Mouse (Mus musculus) kidney, adult 18-20 months (tissue): ENCODE measurements at regions not wholly inside any gene's neighbourhood (a gene's known extent, or its start where the extent isn't known, plus 50 kb on each side); places are given as distances from the start of the nearest gene placed in this dataset.

Experiments
- DNase-seq: peaks from one replicate; pipeline ENCODE4 v3.0.0; 2021

DNA sequence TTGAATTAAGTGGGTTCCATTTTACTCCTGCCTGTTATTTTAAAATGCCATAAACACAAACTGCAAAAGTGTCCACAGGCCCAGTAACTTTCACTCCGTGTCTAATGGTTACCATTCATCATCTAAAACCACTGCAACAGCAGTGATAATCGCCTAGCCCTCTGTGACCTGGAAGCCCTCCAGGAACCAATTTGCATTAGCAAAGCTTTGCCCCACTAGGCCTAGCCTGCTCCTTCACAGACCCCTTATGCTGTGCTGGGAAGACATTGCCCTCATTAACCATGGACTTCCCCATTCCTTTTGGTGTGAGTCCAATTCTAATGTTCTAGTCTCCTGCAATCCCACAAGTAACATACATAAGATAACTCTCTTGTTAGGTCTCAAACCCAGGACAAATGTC, 277.3 kb upstream of the Prkd1 start:
- no peak for DNase-seq

DNA sequence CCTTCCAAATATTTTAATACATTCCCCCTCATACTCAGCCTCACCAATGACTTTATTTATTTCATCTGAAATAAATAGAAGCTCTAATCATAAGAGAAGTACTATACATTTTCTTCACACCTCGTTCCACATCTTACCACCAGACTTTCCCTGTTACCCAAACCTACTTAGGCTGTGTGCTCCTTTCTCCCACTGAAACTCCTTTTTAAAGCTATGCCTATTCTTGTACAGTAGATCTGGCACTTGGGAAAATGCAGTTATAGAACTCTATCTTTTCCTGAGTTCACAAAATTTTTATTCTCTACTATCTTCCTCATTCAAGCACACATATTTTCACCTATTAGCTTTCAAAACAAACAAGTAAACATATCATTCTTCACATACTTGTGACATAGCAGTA, 272.8 kb upstream of the Prkd1 start:
- DNase-seq = no peak

DNA sequence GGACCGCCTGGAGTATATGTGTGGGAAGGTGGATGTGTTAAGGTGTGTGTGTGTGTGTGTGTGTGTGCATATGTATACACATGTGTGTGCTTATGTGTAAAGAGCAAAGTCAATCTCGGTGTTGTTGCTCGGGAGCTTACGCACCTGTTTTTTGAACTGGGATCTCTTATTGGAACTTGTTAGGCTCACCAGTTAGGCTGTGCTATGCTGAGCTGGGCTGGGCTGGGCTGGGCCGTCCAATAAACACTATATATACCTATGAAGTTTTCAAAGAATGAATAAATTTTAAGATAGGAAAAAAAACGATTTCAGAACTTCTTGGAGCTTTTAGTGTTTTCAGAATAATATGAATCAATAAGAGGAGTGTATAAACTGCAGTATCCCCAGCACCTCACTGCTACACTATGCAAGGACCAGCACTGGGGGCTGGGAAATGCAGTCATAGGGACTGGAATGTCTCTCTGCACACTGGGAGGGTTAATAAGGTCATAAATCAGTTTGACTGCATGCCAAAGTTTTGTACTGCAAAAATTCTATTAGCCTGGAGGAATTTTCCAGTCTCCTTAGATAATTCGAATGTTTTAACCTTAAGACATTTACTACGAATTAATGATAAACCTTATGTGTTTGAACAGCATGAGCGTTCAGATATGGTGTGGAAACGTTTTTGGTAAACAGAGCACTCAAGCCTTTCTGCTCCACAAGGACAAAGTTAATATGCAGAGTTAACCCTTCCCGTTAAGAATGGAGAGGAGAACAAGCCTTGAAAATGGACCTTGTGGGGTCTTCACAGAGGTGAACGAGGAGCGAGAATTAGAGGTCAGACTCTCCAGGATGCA, 250.9 kb upstream of the Prkd1 start:
- no peak for DNase-seq

DNA sequence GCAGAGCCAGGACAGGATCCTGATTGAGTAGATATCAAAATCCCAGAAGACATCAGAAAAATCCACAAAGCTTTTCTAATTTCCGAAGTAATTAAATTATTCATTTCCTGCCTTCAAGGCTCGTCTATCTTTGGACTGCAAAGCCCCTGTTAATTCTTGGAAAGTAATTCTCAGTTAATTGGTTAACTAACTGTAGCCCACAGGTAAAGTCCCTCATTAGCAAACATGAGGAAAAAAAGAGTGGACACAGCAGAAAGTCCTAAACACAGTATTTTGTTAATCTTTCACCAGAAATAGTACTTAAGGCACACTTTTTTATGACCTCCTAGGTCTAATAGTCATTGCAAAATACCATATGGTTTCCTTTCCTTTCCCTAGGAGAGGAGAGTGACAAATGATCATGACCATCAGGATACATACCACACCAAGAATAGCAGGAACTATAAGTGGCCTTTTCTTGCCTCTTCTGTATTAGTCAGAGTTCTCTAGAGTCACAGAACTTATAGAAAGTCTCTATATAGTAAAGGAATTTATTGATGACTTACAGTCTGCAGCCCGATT, 248.8 kb upstream of the Prkd1 start:
- no peak for DNase-seq

DNA sequence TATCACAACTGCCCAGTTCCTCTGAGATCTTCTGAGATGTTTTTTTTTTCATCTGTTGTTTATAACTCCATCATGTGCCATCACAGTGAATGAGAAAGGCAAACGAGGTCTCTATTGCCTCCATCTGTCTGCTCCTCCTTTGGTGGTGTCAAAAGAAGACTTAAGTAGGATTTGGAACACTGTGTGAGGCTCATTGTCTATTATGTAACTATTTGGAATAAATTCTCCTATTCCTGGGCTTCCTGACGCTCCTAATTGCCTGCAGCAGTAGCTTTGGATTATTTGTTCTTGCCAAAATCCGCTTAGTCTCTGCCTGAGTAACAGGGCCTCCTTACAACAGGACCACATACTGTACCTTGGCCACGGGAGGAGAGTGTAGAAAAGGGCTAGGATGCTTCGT, 244.7 kb upstream of the Prkd1 start:
- no peak for DNase-seq

DNA sequence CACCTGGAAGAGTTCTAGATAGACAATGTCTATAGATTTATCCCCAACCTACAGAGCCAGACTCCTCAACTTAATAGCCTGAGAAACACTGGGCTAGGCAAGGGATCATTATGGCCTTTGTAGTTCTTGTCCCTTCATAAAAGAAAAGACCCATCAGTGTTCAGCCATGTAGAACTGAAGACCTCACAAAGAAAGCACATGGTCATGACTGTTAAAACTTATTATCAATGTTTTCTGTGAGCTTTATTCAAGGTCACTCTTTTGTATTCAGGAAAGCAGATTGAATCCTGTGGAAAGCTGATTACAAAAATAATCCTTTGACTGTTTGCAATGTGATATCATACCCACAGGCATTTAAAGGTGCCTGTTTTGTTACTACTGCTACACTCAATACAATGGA, 226.9 kb upstream of the Prkd1 start:
- no peak for DNase-seq

DNA sequence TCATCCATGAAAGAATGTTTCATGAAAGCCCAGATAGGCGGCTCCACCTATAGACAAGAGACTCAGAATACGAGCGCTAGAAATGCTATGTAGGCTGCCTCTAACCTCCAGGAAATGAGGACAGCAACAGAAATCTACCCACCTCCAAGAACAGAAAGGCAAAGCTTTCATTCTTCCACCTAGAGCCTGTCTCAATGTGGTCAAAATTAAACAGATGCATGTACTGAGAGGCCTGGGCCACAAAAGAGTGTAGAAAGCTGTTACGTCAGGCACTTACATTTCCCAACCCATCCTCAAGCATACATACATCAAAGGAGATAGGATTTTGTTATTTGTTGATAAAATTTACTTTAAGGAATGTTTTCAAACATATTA, 225.1 kb upstream of the Prkd1 start:
- DNase-seq = no peak

DNA sequence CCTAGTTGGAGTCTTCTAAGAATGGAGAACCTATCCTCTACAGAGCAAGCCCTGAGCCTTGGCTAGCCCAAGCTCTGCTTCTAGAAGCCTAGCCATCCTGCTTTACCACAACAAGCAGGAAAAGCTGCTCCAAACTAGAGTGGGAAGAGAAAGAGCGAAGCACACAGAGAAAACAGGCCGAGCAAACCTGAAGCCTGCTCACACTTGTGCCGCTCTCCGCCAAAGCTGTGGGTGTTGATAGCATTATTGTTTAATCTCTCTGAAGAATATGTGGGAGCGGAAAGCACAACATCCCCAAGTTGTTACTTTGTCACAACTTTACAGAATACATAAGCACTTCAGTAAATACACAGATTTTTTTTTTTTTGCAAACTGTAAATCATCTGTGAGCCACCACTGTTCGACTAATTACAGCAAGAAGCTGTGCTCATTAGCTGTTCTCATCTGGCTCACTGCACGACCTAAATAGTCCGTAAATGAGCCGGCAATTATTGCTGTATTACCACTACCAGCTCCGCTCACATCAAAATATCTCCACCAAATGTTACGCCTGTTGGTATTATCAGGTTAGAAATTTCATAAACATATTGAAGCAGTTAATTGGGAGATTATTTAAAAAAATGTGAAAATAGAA, 224.6 kb upstream of the Prkd1 start:
- DNase-seq = no peak

DNA sequence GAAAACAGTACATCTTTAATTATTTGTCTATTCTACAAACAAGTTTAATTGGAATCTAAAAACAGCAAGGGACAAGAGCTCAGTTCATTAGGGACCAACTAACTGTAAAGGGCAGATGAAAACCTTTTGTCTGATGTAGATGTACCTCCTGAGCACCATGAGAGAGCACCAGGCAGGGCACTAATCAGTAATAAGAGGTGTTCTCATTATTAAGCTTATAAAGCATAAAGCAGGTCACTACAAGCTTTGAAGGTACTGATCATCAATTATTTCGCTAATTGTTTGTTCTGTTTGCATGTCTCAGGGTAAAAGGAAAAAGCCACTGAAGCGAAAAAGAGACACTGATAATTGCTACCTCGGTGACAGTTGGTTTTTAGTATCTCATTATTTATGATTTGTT, 202.7 kb upstream of the Prkd1 start:
- no peak for DNase-seq

DNA sequence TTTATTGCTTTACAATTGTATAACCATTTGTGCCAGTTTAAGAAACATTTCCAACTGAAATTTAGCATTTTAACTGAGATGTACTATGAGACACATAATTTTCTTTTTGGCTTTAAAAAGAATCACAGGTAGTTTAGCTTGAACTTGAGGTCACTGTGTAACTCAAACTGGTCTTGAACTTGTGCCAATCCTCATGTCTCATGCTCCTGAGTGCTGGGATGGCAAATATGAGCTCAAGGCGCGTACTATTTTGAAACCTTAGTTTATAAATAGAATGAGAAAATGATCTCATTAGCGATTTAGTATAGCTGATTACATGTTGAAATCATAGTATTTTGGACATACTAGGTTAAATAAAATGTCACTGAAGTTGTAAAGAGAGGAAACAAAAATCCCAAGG, 199.1 kb upstream of the Prkd1 start:
- no peak for DNase-seq

DNA sequence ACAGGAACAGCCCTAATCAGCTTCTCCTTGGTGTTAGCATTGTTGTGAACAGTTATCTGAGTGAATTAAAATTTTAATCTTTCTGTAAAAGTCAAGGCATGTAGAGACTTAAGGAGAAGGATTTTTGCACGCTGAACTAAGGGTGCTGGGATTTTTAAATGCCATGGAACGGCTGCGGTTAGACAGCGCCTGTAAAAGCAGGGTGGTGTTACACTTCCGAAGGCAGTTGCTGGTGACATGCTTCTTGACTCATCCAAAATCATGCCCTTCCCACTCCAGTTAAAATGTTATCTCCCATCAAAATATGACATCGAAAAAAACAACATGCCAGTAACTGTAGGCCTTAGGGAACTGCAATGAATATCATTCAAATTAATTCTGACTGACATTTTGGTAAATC, 193.8 kb upstream of the Prkd1 start:
- DNase-seq = no peak

DNA sequence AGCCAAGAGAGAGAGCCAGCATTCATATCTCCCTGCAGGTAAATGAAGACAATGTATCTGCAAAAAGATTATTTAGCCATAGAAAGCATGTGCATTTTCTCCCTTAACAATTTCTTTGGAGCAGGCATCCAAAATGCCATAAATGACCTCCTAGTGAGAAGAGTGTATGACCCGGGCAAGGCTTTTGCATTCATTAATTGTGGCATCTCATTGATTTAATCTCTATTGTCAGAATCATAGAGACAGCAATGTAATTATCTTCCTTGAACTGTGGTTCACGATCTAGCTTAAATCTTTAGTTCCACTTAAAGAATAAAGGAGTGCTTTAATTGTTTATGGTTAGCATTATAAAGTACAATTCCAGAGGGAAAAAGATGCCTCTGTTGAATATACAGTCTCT, 190.5 kb upstream of the Prkd1 start:
- no peak for DNase-seq

DNA sequence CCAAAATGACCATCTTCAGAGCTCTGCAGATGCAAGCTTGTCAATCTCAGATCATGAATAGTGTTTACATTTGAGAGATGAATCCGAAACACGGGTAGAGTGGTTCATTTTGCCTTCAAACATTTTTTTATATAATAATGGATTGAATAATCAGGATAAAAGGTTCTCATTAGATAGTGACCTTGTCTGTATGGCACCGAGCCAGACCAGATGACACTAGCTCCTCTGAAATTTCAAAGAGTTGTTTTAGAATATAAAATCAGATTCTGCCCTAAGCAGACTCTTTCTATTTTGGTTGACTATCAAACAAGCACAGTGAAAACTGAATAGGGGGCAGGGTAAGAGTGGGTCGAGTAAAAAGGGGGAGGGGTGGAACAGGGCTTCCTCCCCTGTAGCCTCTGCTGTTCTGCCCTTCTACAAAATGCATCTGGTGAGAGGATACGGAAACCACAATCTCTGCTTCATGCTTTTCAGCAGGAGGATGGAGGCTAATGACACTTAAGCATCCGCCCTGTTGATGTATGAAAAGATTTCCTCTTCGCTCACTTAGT, 159.9 kb upstream of the Prkd1 start:
- DNase-seq = no peak

DNA sequence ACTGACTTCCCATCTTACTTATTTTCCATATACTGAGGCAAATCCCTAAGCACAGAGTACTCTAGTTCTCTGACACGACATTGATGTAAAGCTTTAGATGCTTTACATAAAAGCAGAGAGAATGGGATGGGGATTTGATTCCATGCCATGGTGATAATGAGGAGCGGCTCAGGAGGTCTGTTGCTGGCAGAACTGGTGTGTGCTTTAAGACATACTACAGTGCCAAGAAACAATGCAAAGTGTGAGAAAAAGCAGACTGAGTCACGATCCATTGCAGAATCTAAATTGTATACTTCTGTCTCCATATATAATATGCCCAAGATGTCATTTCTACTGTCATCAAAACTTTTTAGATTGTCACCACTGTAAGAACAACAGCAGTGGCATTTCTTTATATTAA, 155.5 kb upstream of the Prkd1 start:
- no peak for DNase-seq

DNA sequence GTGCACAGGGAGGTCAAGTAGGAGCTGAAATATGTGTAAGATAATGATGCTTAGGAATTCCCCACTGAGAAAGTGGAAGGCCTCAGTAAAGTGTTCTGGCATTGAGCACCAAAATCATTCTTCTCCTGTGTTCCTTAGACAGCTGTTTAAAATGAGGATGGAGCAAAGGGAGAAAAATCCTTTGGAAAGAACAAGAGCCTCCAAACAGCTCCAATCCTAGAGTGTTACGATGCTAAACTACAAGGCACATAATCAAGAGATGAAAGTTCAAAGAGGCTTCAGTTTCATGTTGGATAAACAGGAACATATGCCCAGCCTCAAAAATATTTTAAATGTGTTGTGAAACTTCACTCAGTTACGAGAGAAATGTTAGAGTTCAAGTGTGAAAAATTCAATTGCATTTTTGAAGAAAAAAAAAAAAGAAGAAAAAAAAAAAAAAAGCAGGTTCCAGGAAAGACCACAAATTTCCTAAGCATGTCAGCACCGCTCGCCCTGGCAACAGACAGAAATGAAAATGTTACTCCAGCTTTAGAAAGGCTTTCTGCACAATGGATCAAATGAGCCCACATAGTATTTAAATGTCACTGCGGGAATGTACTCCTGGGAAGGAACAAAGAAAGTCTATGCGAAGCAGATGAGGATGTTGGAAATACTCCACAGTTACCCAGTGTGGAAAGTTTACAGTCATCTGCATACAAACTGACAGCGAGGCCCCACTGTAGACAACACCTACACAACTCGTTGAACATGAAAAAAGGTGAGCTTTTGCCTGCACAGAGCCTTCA, 116.5 kb upstream of the Prkd1 start:
- no peak for DNase-seq

DNA sequence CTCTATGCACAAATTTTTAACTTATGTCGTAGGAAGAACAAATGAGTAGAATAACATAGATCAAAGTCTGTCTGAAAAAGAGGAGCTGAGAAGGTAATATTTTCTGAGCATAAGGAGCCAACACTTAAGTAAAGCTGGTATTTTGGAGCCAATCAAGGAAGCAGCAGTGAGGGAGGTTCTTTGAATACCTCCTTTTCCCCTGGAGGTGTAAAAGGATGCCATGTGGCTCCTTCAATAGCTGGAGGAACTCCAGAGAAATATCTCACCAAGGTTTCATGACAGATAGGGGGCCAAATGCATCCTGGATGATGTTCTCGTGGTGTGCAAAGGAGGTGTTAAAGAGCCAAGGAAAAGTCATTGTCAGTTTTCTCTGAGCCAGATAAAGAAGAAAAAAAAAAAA, 115.6 kb upstream of the Prkd1 start:
- DNase-seq = no peak

DNA sequence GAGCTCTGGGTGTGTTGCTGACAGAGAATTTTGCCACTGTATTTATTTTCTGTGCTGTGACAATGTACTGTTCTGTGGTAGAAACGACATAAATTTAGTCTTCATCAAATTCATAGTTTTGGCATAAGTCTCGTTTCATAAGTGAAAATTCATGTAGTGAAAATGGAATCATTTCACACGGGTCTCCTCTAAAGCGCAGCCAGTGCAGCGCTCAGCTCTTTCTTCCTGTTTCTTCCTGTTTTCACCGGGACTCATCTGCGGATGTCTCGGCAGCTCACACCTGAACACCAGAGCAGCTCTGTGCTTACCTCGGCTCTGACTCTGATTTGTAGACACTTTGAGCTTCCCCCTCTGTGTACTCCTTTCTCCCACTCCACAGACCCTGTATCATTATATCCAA, 85.2 kb upstream of the Prkd1 start:
- DNase-seq = no peak

DNA sequence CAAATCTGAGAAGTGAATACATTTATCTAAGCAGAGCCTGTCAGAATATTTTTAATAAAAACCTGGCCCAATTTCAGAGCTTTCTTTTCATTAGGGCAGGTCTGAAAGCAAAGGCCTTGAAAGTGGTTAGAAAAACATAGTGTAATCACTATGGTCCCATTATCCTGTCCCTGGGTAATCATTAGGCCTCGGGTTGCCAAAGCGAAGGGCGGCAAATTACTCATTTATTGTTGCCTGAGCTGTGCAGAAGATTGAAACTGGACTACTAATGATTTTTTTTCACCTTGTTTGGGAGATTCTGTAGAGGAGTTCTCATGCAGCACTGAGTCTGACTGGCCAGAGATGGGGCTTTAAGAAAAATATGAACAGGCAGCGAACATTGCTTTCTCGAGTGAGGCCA, 63.7 kb upstream of the Prkd1 start:
- DNase-seq = no peak

DNA sequence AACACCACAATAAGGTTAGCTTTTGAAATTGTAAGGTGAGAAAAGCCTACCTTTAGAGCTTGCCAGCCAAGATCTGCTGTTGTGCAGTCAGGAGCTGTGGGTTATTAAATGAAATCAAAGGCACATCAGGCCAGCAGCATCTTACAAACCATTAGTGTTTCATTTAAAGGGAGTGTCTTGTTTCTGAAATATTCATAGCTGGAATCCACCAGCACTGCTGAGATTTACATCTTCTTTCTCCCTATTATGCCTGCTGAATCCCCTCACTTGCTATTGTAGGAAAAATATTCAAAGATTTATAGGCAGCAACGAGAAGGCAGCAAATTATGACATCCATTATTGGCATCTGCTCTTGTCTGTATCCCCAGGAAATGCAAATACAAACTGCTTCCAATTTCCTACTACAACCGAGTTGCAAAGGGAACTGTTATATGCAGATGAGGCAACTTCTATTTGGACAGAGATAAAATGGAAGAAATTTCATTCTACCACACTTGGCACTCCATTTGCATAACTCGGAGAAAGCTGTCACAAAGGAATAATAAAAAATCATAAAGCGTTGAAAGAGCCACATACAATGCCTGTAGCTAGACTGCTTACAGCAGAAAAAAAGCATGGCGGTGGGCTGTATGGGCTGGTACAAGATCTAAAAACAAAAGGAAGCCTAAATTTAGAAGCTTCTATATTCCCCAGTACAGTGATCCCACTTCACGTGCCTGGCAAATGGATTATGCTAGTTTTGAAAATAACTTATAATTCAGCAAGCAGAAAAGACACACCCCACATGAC, 60.3 kb upstream of the Prkd1 start:
- no peak for DNase-seq

DNA sequence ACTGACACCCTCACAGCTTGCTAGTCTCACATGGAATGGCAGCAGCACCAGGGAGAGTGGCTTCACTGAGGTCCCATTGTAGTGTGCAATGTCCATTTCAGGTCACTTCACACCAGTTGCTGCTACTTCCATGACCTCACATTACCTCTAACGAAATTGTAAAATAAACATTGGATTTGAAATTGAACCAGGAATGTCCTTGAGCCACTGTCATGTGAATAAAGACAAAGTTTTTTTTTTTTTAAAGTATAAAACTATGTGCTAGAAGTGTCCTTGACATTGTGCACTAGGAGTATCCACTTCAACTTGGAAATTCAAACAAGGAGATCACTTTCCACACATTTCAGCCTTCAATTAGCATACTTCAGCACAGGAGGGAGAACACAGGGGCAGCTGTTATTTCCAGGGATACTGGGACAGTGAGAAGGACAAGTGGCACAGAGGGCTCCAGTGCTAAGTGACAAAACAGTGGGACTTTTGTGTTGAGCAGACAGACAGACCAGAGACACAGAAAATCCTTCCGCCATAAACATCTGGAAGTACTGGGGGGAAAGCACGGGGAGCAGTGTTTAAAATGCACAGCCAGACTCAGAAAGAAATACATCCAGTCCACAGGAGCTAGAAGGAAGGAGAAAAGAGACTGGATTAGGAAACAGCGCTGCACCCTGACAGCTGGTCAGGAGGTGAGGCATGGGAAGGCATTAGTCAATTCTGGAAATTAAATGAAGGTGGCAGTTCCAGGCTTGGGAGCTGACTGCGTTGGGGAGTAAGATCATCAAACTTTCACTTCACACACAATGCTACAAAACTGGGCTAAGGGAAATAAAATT, 49.9 kb upstream of the Prkd1 start:
- peak; percentile 4 for DNase-seq
